Mouse (Mus musculus): Measurements from ENCODE around the gene Ror1.

The Ror1 gene

GRCm38 (mm10) chr4:100377996-100378395 lies 282.4 kb downstream of the Ror1 start:
- DNase-seq (ENCODE audit: low read depth, low spot score), result no peak

- DNase-seq (ENCODE audit: low read depth, low spot score), result no peak
These were observed 286.2 kb downstream of the Ror1 start for GRCm38 (mm10) chr4:100381760-100382159.

- DNase-seq (ENCODE audit: low read depth, low spot score), result no peak
These were observed 290.8 kb downstream of the Ror1 start for GRCm38 (mm10) chr4:100386272-100386988.

- DNase-seq (ENCODE audit: low read depth, low spot score), result no peak
These were observed 294.8 kb downstream of the Ror1 start for GRCm38 (mm10) chr4:100390436-100390835.

DNA sequence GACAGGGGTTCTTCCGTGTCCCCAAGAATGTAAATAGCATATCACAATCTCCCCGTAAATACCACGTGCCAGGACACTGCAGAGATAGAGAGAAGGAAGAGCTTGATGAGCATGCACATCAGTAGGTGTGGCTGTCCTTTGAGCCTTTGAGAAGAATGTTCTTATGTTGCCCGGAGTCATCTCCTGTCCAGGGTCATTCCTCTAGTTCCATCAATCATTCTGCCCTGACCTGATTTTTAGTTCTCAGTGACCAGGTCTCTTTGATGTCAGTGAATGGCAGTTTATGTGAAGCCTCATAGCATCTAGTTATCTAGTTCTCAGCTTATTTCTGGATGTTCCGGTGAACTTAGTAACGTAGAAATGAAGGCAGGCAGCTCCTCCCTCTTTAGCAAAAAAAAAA lies 295.4 kb downstream of the Ror1 start:
- DNase-seq (ENCODE audit: low read depth, low spot score), result no peak

DNA sequence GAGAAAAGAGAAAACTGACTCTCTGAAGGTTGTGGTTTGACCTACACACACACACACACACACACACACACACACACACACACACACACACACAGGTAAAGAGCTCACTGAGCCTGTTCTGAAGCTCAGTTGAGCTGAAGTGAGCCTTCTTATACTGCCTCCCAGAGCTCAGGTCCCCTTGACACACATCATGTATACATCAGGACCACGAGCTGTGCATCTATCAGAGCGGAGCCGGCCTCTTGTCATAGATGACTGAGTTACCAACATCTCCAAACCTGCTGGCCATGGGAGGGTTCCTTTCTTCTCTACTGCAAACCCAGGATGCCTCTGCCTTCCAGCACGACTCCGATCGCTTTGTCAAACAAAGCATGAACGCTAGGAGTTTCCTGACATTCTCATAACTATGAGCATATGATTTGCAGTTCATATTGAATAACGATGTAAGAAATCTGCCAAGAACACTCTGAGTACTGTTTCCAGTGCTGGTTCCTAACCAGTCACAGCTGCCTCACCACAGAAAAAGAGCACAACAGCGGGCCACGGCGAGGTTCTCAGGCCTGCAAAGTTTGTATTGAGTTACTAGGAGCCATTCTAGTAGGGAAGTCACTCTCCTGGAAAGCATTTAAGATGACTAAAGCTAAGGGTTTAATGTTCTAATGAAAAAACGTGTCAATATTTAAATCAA lies 297.9 kb downstream of the Ror1 start:
- DNase-seq (ENCODE audit: low read depth, low spot score), result no peak

- DNase-seq (ENCODE audit: low read depth, low spot score), result peak; percentile 83
These were observed 299.8 kb downstream of the Ror1 start for GRCm38 (mm10) chr4:100395407-100395806.

DNA sequence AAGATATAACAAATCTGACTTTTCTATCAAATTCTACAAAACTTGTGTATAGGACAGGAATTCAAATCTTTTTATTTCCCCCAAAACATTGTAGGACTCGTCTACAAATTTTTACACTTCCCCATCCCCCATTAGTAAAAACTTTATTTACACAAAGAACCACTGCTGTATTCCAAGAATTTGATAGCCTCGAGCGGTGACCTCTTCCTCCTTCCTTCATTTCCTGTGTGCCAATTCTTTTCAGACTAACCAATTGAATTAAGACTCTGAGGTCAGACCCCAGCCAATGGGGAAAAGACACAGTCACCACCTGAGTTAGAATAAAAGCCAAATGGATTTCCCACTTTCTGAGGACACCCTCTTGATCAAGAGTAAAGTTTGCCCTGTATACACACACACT lies 302.5 kb downstream of the Ror1 start:
- DNase-seq (ENCODE audit: low read depth, low spot score), result no peak

DNA sequence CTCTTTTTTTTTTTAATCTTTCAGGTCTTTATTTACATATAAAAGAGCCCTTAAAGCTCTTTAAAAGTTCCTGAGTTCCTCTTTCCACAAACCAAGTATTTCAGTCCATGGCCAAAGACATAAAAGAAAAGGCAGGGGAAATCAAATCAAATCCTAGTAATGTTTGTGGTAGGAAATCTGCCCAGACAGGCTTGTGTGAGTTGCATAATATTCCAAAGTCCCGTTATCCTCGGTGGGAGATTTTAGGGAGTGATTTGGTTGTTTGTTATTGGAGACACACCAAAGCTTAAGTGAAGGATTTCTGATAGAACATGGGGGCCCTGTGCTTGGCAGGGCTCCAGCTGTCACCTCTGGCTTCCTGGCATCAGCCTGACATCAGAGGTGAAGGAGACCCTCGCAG lies 305.5 kb downstream of the Ror1 start:
- DNase-seq (ENCODE audit: low read depth, low spot score), result peak; percentile 39

GRCm38 (mm10) chr4:100401581-100402470 lies 306.2 kb downstream of the Ror1 start:
- peak; percentile 86 for DNase-seq (ENCODE audit: low read depth, low spot score)

DNA sequence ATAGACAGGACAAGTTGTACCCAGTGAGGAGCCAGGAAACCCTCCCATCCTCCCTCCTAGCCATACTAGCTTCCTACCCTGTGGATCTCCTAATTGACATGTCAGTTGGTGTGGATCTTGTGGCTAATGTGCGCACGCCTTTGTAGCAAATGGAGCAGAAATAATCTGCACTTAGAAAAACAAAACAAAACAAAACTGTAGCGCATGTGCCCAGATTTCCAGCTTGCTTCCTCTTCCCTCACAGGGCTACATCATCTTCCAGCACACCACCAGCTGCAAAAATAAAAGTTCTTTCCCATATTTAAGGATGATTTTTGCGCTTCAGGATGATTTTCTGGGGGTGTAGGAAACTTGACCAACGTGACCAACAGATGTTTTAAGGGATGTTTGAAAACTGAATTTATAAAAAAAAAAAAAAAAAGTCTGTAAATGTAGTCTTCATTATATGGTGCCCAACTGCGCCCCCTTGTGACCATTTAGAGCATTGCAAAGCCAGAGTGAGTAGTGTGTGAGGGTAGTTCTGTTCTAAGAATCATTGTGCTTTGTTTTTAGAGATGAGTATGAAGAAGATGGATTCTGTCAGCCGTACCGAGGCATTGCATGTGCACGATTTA lies 311.8 kb downstream of the Ror1 start:
- peak; percentile 67 for DNase-seq (ENCODE audit: low read depth, low spot score)

GRCm38 (mm10) chr4:100409521-100409920 lies 313.9 kb downstream of the Ror1 start:
- DNase-seq (ENCODE audit: low read depth, low spot score), result no peak

- DNase-seq (ENCODE audit: low read depth, low spot score), result no peak
These were observed 316.4 kb downstream of the Ror1 start for GRCm38 (mm10) chr4:100411841-100412539.

DNA sequence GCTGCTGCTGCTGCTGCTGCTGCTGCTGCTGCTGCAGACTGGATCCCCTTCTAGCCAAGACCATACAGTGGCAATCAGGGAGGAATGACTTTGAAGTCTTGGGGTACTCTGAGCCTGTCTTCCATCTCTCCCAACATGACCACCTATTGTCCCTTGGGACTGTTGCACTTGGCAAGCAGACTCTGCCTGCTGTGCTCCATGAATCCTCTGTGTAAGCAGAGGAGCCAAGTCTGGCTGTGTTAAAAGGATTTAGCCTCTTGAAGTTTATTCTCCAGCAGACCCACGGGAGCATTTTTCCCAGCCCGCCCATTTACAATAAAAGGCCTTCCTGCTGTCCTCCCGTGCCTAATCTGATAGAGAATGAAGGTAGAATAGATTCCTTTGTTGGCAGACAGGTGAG lies 327.2 kb downstream of the Ror1 start:
- DNase-seq (ENCODE audit: low read depth, low spot score), result no peak

DNA sequence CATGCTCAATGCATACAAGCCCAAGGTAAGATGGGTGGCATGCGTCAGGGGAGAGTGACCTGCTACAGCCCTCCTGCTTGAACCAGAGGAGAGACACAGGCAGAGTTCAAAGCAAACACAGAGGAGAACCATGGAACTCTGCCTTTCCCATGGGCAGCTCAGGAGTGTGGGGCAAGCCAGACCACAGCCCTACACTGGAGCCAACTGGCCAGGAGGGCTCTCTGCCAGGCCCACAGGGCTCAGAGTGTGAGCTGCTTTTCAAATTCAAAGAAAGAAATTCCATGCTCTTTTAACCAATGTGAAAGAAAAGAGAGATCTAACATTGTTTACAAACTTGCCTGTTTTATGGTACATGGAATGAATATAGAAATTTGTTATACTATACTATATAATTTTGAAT lies 330.5 kb downstream of the Ror1 start:
- DNase-seq (ENCODE audit: low read depth, low spot score), result no peak

DNA sequence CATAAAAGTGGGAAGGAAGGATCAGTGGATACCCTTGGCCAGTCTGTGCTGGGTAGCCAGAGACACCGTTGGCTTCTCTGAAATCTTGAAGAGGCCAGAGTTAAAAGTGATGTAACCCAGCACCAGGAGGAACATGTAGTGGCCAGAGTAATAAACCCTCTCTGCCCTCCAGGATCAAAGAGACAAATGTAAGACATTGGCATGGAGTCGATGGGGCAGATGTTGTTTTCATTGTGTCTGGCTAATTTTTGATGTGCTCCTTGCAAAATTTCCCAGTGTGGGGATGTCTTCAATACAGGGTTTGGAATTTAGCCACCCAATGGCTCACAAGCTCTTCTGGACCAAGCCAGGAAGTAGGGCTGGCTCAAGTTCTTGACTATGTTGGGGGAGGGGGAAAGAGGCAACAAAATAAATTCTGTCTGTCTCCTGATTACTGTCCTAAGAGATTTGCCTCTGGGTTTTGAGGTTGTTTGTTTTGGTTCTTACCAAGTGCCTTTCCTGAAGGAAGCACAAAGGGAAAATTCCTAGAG lies 333.8 kb downstream of the Ror1 start:
- peak; percentile 46 for DNase-seq (ENCODE audit: low read depth, low spot score)

DNA sequence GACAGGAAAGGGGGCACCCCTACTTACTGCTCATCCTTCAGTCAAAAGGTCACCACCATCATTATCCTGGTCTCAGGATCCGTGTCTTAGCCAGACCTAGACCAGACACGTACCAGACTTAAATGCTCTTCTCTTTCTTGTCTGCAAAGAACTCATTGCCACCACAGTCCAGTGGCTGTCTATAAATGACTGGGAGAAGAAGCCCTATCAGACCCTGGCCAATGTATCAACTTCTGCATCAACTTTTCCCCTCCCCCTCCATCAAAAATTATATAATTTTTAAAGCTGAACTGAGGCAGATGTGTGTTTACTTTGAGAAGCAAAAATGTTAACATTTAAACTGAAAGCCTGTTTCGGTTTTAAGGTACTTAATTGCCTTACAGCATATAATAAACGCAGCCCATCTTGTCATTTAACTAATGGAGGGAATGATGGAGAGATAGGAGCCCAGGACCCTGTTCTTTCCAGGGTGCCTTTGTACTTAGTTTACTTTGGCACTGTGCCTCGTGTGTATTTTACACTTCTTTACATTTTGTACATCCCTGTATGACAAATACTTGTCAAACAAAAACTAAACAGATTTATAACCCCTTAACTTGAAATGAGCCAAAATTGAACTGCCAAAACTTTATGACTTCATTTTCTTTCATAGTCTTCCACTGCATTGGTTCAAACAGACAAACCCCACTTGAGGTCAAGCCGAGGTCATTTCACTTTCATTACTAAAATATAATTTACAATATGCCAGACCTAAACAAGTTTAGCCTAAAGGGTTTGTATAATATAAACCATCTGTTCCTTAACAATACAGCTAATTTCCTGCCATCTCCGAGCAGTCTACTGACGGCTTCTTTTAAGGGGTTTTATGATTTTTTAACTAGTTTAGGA lies 339.9 kb downstream of the Ror1 start:
- DNase-seq (ENCODE audit: low read depth, low spot score), result no peak

- DNase-seq (ENCODE audit: low read depth, low spot score), result no peak
These were observed 340.6 kb downstream of the Ror1 start for GRCm38 (mm10) chr4:100436169-100436547.

- DNase-seq (ENCODE audit: low read depth, low spot score), result no peak
These were observed 351.3 kb downstream of the Ror1 start for GRCm38 (mm10) chr4:100446897-100447296.
